25 mouse cellular contexts compared by ENCODE assay signal in the genomic region with DNA sequence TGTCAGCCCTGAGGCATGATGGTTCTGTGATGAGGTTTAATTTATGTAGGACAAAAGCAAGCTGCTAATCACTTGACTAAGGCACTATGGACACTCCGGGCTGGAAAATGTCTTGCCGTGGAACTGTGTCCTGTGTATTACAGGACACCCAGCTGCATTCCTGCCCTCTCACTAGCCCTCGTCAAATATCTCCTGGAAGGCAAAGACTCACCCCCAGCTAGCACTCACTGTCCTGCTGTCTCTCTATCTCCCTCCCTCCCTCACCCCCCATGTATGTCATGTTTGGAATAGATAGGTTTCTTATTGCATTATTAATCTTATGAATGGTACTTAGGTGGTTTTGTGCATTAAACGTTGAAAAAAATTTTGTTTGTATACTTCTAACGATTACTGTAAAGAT.
DNase-seq lines count a peak whose midpoint lies in the region; ATAC-seq and TF ChIP-seq lines count a peak whose summit lies in the region.
"Had no signal": no experiment of that assay in that cellular context is flagged by ENCODE, and none has a peak within 500 bp of the region (broad histone marks: within the 10 kb centered on the region; RNA-seq: fewer than 3 reads in every experiment).

No protein-coding gene starts in this region.

- peak; percentile 30 for DNase-seq in brain, embryonic 14.5 days (ENCODE audit: low read depth)
- DNase-seq in forebrain, embryonic 11.5 days (ENCODE audit: low spot score): no peak
- DNase-seq in hindbrain, embryonic 10.5 days (ENCODE audit: low spot score): no peak
- peak; percentile 4 for DNase-seq in hindbrain, postnatal 0 days (ENCODE audit: low spot score)
- DNase-seq in ovary, postnatal 36 days (ENCODE audit: low spot score): no peak
- DNase-seq in layer of hippocampus, adult 8-10 months (ENCODE audit: low spot score in 2 of 2): no peak
- DNase-seq: adrenal gland, adult 2 months; cerebellum, adult 2 months; cerebellum, postnatal 36 days; gastrocnemius, postnatal 25 days; heart, adult 2 months; heart, postnatal 14 days; kidney, adult 11 months; kidney, postnatal 4 days; layer of hippocampus, adult 9-11 months; liver, embryonic 13.5 days; lung, embryonic 14.5 days; right cerebral cortex, adult 18-20 months; thymus, adult 18-20 months; thymus, postnatal 4 days had no signal

- H3K4me3 ChIP-seq in forebrain, embryonic 11.5 days (ENCODE audit: low read depth, low read length): no peak overlapping the region
- no peak overlapping the region for H3K4me3 ChIP-seq in hindbrain, embryonic 10.5 days
- H3K4me3 ChIP-seq in hindbrain, postnatal 0 days (ENCODE audit: low read length): no peak overlapping the region
- H3K4me3 ChIP-seq: heart, adult 2 months; heart, embryonic 13.5 days; kidney, embryonic 15.5 days; liver, embryonic 13.5 days; neural tube, embryonic 12.5 days; stomach, embryonic 15.5 days had no signal

- no peaks in the 10 kb centered on the region for H3K36me3 ChIP-seq in forebrain, embryonic 11.5 days (ENCODE audit: control insufficient read depth, insufficient read depth, low read length)
- no peaks in the 10 kb centered on the region for H3K36me3 ChIP-seq in hindbrain, embryonic 10.5 days
- H3K36me3 ChIP-seq in hindbrain, postnatal 0 days (ENCODE audit: insufficient read depth, low read length): no peaks in the 10 kb centered on the region
- H3K36me3 ChIP-seq: heart, embryonic 13.5 days; kidney, embryonic 15.5 days; liver, embryonic 13.5 days; neural tube, embryonic 12.5 days; stomach, embryonic 15.5 days had no signal

- H3K27me3 ChIP-seq in forebrain, embryonic 11.5 days (ENCODE audit: control insufficient read depth, insufficient read depth, low read length): no peaks in the 10 kb centered on the region
- no peaks in the 10 kb centered on the region for H3K27me3 ChIP-seq in hindbrain, embryonic 10.5 days (ENCODE audit: insufficient read depth, poor library complexity, severe bottlenecking)
- no peaks in the 10 kb centered on the region for H3K27me3 ChIP-seq in hindbrain, postnatal 0 days (ENCODE audit: insufficient read depth, low read length)
- H3K27me3 ChIP-seq: heart, embryonic 13.5 days; kidney, embryonic 15.5 days; liver, embryonic 13.5 days; neural tube, embryonic 12.5 days; stomach, embryonic 15.5 days had no signal

- H3K9me3 ChIP-seq in forebrain, embryonic 11.5 days (ENCODE audit: control insufficient read depth, low read length): no peaks in the 10 kb centered on the region
- no peaks in the 10 kb centered on the region for H3K9me3 ChIP-seq in hindbrain, embryonic 10.5 days
- no peaks in the 10 kb centered on the region for H3K9me3 ChIP-seq in hindbrain, postnatal 0 days (ENCODE audit: low read length)
- H3K9me3 ChIP-seq: heart, embryonic 13.5 days; kidney, embryonic 15.5 days; liver, embryonic 13.5 days; neural tube, embryonic 12.5 days; stomach, embryonic 15.5 days had no signal

- no peak for TF ChIP-seq CTCF in brain, embryonic 14.5 days (IDR thresholded peaks at IDR 0.05; ENCODE audit: borderline replicate concordance, extremely low read depth, insufficient read depth, insufficient read length)
- no peak for TF ChIP-seq CTCF in hindbrain, postnatal 0 days (IDR thresholded peaks at IDR 0.05; ENCODE audit: low read depth)

- 53% methylated on average over 5 of the region's 5 CpGs for WGBS in forebrain, embryonic 11.5 days
- 75% methylated on average over 5 of the region's 5 CpGs for WGBS in hindbrain, embryonic 10.5 days
- WGBS in hindbrain, postnatal 0 days: 47% methylated on average over 5 of the region's 5 CpGs

- H3K27ac ChIP-seq in forebrain, embryonic 11.5 days (ENCODE audit: low read depth, low read length): no peak overlapping the region; the same call in 1 of the 2 replicates
- peak overlapping the region; percentile 30; the same call in 1 of the 2 replicates for H3K27ac ChIP-seq in hindbrain, embryonic 10.5 days
- no peak overlapping the region for H3K27ac ChIP-seq in hindbrain, postnatal 0 days
- H3K27ac ChIP-seq: heart, adult 2 months; heart, embryonic 13.5 days; kidney, embryonic 15.5 days; liver, embryonic 13.5 days; neural tube, embryonic 12.5 days; stomach, embryonic 15.5 days had no signal

- no peaks in the 10 kb centered on the region; the same call in 1 of the 2 replicates for H3K4me1 ChIP-seq in forebrain, embryonic 11.5 days (replicated peaks; ENCODE audit: control insufficient read depth, insufficient read depth, low read length)
- H3K4me1 ChIP-seq in hindbrain, embryonic 10.5 days (replicated peaks): peaks cover 22% of the 10 kb centered on the region
- peaks cover 11% of the 10 kb centered on the region for H3K4me1 ChIP-seq in hindbrain, postnatal 0 days (ENCODE audit: insufficient read depth, low read length)
- H3K4me1 ChIP-seq: kidney, embryonic 15.5 days; liver, embryonic 13.5 days; stomach, embryonic 15.5 days had no signal

- ATAC-seq in forebrain, embryonic 11.5 days (replicated peaks; ENCODE audit: low FRiP score): peak; percentile 40; the same call in 1 of the 2 replicates
- ATAC-seq in hindbrain, postnatal 0 days: no peak
- no peak for ATAC-seq in frontal cortex, adult (ENCODE audit: low TSS enrichment)

- no peak overlapping the region for H3K4me2 ChIP-seq in forebrain, embryonic 11.5 days (ENCODE audit: low read depth, low read length, severe bottlenecking)
- H3K4me2 ChIP-seq in hindbrain, postnatal 0 days (ENCODE audit: low read depth, low read length): no peak overlapping the region
- H3K4me2 ChIP-seq: heart, embryonic 13.5 days; kidney, embryonic 15.5 days; liver, embryonic 13.5 days; lung, embryonic 14.5 days; neural tube, embryonic 12.5 days; stomach, embryonic 15.5 days had no signal

- TF ChIP-seq POLR2A in brain, embryonic 14.5 days (IDR thresholded peaks at IDR 0.05; ENCODE audit: borderline replicate concordance, extremely low read depth, insufficient read depth, insufficient read length, poor library complexity, severe bottlenecking): no peak

- no peak overlapping the region for H3K9ac ChIP-seq in forebrain, embryonic 11.5 days (ENCODE audit: low read length)
- H3K9ac ChIP-seq in hindbrain, postnatal 0 days (replicated peaks; ENCODE audit: low read length): no peak overlapping the region
- H3K9ac ChIP-seq: heart, embryonic 13.5 days; kidney, embryonic 15.5 days; liver, embryonic 13.5 days; lung, embryonic 14.5 days; neural tube, embryonic 12.5 days; stomach, embryonic 15.5 days had no signal

Comparison
In these comparisons a context has a peak if more than half of its experiments do, and no peak if none do; other contexts are left out.
1. DNase-seq: peak in brain, embryonic 14.5 days (single experiment) and hindbrain, postnatal 0 days (single experiment); none in forebrain, embryonic 11.5 days (single experiment), hindbrain, embryonic 10.5 days (single experiment), ovary, postnatal 36 days (single experiment) and layer of hippocampus, adult 8-10 months (0 of 2).